Mouse (Mus musculus): ENCODE results near the gene Gm9268. TPM values are rescaled to one million over a fixed set of nuclear protein-coding genes. Genes with fewer than 3 reads are reported as not detected.

The Gm9268 gene
- not detected in 2 replicates for polyA plus RNA-seq (2015; fragmentation: Nextera tagmentation; extraction: Ambion mirVana)

DNA sequence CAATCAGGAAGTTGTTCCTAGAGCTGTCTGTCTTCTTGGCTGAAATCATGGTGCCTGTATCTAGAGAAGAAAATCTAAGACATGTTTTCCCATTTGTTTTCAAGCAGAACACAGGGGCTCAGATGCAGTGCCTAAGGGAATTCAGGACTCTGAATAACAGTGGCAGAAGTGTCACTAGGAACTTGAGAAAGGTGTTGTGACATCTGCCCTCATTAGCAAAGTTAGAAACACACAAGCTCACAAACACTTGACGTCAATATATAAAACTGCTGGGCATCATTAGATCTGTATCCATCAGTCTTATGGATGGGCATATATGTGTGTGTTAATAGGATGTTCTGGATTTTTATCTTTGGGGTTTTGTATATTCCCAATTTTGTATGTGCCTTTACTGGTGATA lies at the start of gene Gm9268:
TSS of gene Gm9268 (plus strand) at position 301 of the 400 bp plus-strand sequence.

Other genes starting within 250 kb of the Gm9268 start
- not detected in 2 replicates for gene Vmn2r62, start 225.2 kb upstream of the Gm9268 start, polyA plus RNA-seq (2015; fragmentation: Nextera tagmentation; extraction: Ambion mirVana)
- gene Gm2381, start 151.5 kb upstream of the Gm9268 start, polyA plus RNA-seq (2015; fragmentation: Nextera tagmentation; extraction: Ambion mirVana): not detected in 2 replicates
- gene Vmn2r63, start 84.9 kb upstream of the Gm9268 start, polyA plus RNA-seq (2015; fragmentation: Nextera tagmentation; extraction: Ambion mirVana): not detected in 2 replicates
- not detected in 2 replicates for gene Zfp936, start 95.5 kb downstream of the Gm9268 start, polyA plus RNA-seq (2015; fragmentation: Nextera tagmentation; extraction: Ambion mirVana)

Measured in adrenal gland, postnatal 0 days (tissue).